Mouse (Mus musculus) liver, embryonic 16.5 days (tissue): ENCODE results near the gene Tmc7. TPM values are rescaled to one million over a fixed set of nuclear protein-coding genes. Genes with fewer than 3 reads are reported as not detected.

Experiments
- ATAC-seq: fragments of 200-750 bp; cut with Nextera tagmentation; 2 replicates; pipeline ENCODE4 v1.8.0; 2017; ENCODE audit warnings: low read depth, mild to moderate bottlenecking, moderate number of reproducible peaks, moderate library complexity
- H3K27ac ChIP-seq: fragments of 300-500 bp; sonication (generic); 2 replicates; pipeline ENCODE4 v1.5.1; 2014; ENCODE audit warnings: mild to moderate bottlenecking, low read length
- H3K27me3 ChIP-seq: fragments of 300-500 bp; sonication (generic); 2 replicates; pipeline ENCODE4 v1.6.1; 2014; ENCODE audit warnings: low read depth, low read length, mixed read lengths; ENCODE audit not compliant: control insufficient read depth, insufficient read depth
- H3K36me3 ChIP-seq: fragments of 300-500 bp; sonication (generic); 2 replicates; pipeline ENCODE4 v1.6.1; 2014; ENCODE audit warnings: mild to moderate bottlenecking; ENCODE audit not compliant: control insufficient read depth, insufficient read depth
- H3K4me1 ChIP-seq: fragments of 300-500 bp; sonication (generic); 2 replicates; pipeline ENCODE4 v1.6.1; 2014; ENCODE audit warnings: low read depth, low read length, mixed read lengths; ENCODE audit not compliant: control insufficient read depth
- H3K4me2 ChIP-seq: fragments of 300-500 bp; sonication (generic); 2 replicates; pipeline ENCODE4 v1.6.1; 2014; ENCODE audit warnings: low read depth, low read length, mixed read lengths
- H3K4me3 ChIP-seq: fragments of 300-500 bp; sonication (generic); 2 replicates; pipeline ENCODE4 v1.5.1; 2014; ENCODE audit warnings: low read depth, mild to moderate bottlenecking, low read length
- H3K9ac ChIP-seq: fragments of 300-500 bp; sonication (generic); 2 replicates; pipeline ENCODE4 v1.6.1; 2014; ENCODE audit warnings: low read depth, low read length
- H3K9me3 ChIP-seq: fragments of 300-500 bp; sonication (generic); replicated peaks from 2 replicates; pipeline ENCODE4 v1.6.1; 2016; ENCODE audit warnings: low read length; ENCODE audit not compliant: control insufficient read depth
- WGBS: fragments of 180-500 bp; shearing (Covaris S2); extraction: QIAGEN DNeasy Blood & Tissue Kit; methylation state at CpG from one replicate; pipeline ENCODE4 v1.1.7; 2014; ENCODE audit not compliant: insufficient replicate concordance; 5-methylcytosine and 5-hydroxymethylcytosine counted together
- polyA plus RNA-seq: library from polyadenylated mRNA; unstranded; fragments of >200 nt; fragmentation: Nextera tagmentation; extraction: Ambion mirVana; gene quantifications from 2 replicates; pipeline ENCODE4 v1.2.1, GENCODE M21; 2015

The Tmc7 gene
- polyA plus RNA-seq, 1 experiment from 2014 or later: 0.53 TPM

GRCm38 (mm10) chr7:118499784-118500435, 84.6 kb downstream of the Tmc7 start:
- no peaks in the 10 kb centered on the region for H3K9me3 ChIP-seq
- no peaks in the 10 kb centered on the region for H3K27me3 ChIP-seq
- ATAC-seq: no peak
- no peaks in the 10 kb centered on the region for H3K4me1 ChIP-seq
- no peak overlapping the region for H3K9ac ChIP-seq
- 40% methylated on average over 7 of the region's 7 CpGs for WGBS
- no peaks in the 10 kb centered on the region for H3K36me3 ChIP-seq
- H3K4me2 ChIP-seq: no peak overlapping the region
- H3K27ac ChIP-seq: no peak overlapping the region
- no peak overlapping the region for H3K4me3 ChIP-seq

GRCm38 (mm10) chr7:118498984-118499783, 85.4 kb downstream of the Tmc7 start:
- H3K9me3 ChIP-seq: no peaks in the 10 kb centered on the region
- H3K9ac ChIP-seq: no peak overlapping the region
- no peak overlapping the region for H3K27ac ChIP-seq
- H3K4me2 ChIP-seq: no peak overlapping the region
- H3K4me1 ChIP-seq: no peaks in the 10 kb centered on the region
- 52% methylated on average over 12 of the region's 12 CpGs for WGBS
- no peak overlapping the region for H3K4me3 ChIP-seq
- H3K27me3 ChIP-seq: no peaks in the 10 kb centered on the region
- ATAC-seq: no peak
- no peaks in the 10 kb centered on the region for H3K36me3 ChIP-seq

- ATAC-seq: no peak
- H3K36me3 ChIP-seq: no peaks in the 10 kb centered on the region
- H3K9ac ChIP-seq: no peak overlapping the region
- no peak overlapping the region for H3K4me3 ChIP-seq
- no peaks in the 10 kb centered on the region for H3K4me1 ChIP-seq
- 57% methylated on average over 4 of the region's 4 CpGs for WGBS
- H3K27ac ChIP-seq: no peak overlapping the region
- H3K9me3 ChIP-seq: no peaks in the 10 kb centered on the region
- peaks cover 14% of the 10 kb centered on the region for H3K27me3 ChIP-seq
- no peak overlapping the region for H3K4me2 ChIP-seq
Observed at GRCm38 (mm10) chr7:118494892-118495579, 89.5 kb downstream of the Tmc7 start.

GRCm38 (mm10) chr7:118493892-118494291, 90.6 kb downstream of the Tmc7 start:
- peaks cover 4% of the 10 kb centered on the region; the same call in 1 of the 2 replicates for H3K4me1 ChIP-seq
- no peaks in the 10 kb centered on the region for H3K9me3 ChIP-seq
- no peak overlapping the region for H3K9ac ChIP-seq
- H3K4me2 ChIP-seq: no peak overlapping the region
- no peak overlapping the region for H3K4me3 ChIP-seq
- no peaks in the 10 kb centered on the region for H3K36me3 ChIP-seq
- no peak overlapping the region for H3K27ac ChIP-seq
- H3K27me3 ChIP-seq: peaks cover 14% of the 10 kb centered on the region
- 68% methylated on average over 9 of the region's 9 CpGs for WGBS
- no peak for ATAC-seq

GRCm38 (mm10) chr7:118491431-118492147, 92.9 kb downstream of the Tmc7 start, which contains the start of gene Itpripl2:
TSS of gene Itpripl2 (minus strand) at chr7:118491975.
- Histone ChIP-seq H3K4me1 (peaks cover 4% of the 10 kb centered on the region), H3K4me3 (peak within 1 kb of the TSS; percentile 68), H3K4me2 (peak within 1 kb of the TSS; percentile 58), H3K27ac (peak within 1 kb of the TSS; percentile 81), H3K9me3 (no peaks in the 10 kb centered on the region), H3K27me3 (peaks cover 14% of the 10 kb centered on the region), H3K36me3 (no peaks in the 10 kb centered on the region), H3K9ac (peak within 1 kb of the TSS; percentile 74)
- under 1% methylated on average over 50 of the region's 55 CpGs for WGBS
- peak; percentile 74 for ATAC-seq

- peaks cover 14% of the 10 kb centered on the region for H3K27me3 ChIP-seq
- ATAC-seq: peak; percentile 17
- H3K9me3 ChIP-seq: no peaks in the 10 kb centered on the region
- peak overlapping the region; percentile 58 for H3K4me2 ChIP-seq
- no peaks in the 10 kb centered on the region for H3K36me3 ChIP-seq
- 11% methylated on average over 66 of the region's 67 CpGs for WGBS
- peaks cover 4% of the 10 kb centered on the region for H3K4me1 ChIP-seq
- peak overlapping the region; percentile 68 for H3K4me3 ChIP-seq
- peak overlapping the region; percentile 81 for H3K27ac ChIP-seq
- H3K9ac ChIP-seq: peak overlapping the region; percentile 74
Observed at GRCm38 (mm10) chr7:118490666-118491430, 93.7 kb downstream of the Tmc7 start.

- Histone ChIP-seq H3K4me3 (peak overlapping the region; percentile 68; the same call in 1 of the 2 replicates), H3K27ac (no peak overlapping the region), H3K36me3 (no peaks in the 10 kb centered on the region), H3K27me3 (peaks cover 14% of the 10 kb centered on the region), H3K9me3 (no peaks in the 10 kb centered on the region), H3K9ac (no peak overlapping the region), H3K4me1 (peaks cover 4% of the 10 kb centered on the region), H3K4me2 (peak overlapping the region; percentile 58)
- no peak for ATAC-seq
- 68% methylated on average over 57 of the region's 57 CpGs for WGBS
Observed at GRCm38 (mm10) chr7:118489706-118490665, 94.5 kb downstream of the Tmc7 start.
